Mouse (Mus musculus) 3T3-L1 (cell line): ENCODE results near the gene Svbp.

Experiments used
- DNase-seq: peaks from one replicate; pipeline ENCODE4 v3.0.0-alpha.2; 2015; ENCODE audit warnings: low read depth, low spot score

Svbp gene

GRCm38 (mm10) chr4:119190618-119191017 lies 4.5 kb upstream of the Svbp start:
- DNase-seq: no peak

GRCm38 (mm10) chr4:119191273-119191672 lies 3.8 kb upstream of the Svbp start:
- DNase-seq: no peak

GRCm38 (mm10) chr4:119192757-119193156 lies 2.3 kb upstream of the Svbp start:
- no peak for DNase-seq

GRCm38 (mm10) chr4:119195582-119196320 lies 645 bp downstream of the Svbp start:
- peak; percentile 20 for DNase-seq

- no peak for DNase-seq
These were observed 3.0 kb downstream of the Svbp start for GRCm38 (mm10) chr4:119198105-119198504.

GRCm38 (mm10) chr4:119204672-119205071 lies 9.6 kb downstream of the Svbp start:
- DNase-seq: peak; percentile 67

- DNase-seq: peak; percentile 27
These were observed 21.6 kb downstream of the Svbp start for GRCm38 (mm10) chr4:119216667-119217066.

- DNase-seq: no peak
These were observed 23.1 kb downstream of the Svbp start, which contains the start of gene Tmem269 for GRCm38 (mm10) chr4:119218169-119218568. TSS of gene Tmem269 (minus strand) at chr4:119218217.

GRCm38 (mm10) chr4:119223696-119224095 lies 28.6 kb downstream of the Svbp start:
- DNase-seq: peak; percentile 76

GRCm38 (mm10) chr4:119224534-119224933 lies 29.4 kb downstream of the Svbp start:
- DNase-seq: no peak

GRCm38 (mm10) chr4:119225719-119226118 lies 30.6 kb downstream of the Svbp start:
- no peak for DNase-seq

- DNase-seq: no peak
These were observed 31.6 kb downstream of the Svbp start for GRCm38 (mm10) chr4:119226751-119227150.

GRCm38 (mm10) chr4:119232410-119233255 lies 37.5 kb downstream of the Svbp start, which contains the start of the genes AU022252 and P3h1:
TSS of gene AU022252 (minus strand) at chr4:119232712.
TSS of gene P3h1 (plus strand) at chr4:119232915.
- DNase-seq: peak; percentile 99

GRCm38 (mm10) chr4:119233256-119233901 lies 38.3 kb downstream of the Svbp start:
- DNase-seq: peak; percentile 86

- peak; percentile 26 for DNase-seq
These were observed 39.2 kb downstream of the Svbp start for GRCm38 (mm10) chr4:119234348-119234747.

GRCm38 (mm10) chr4:119238661-119239060 lies 43.6 kb downstream of the Svbp start:
- no peak for DNase-seq

- peak; percentile 88 for DNase-seq
These were observed 44.1 kb downstream of the Svbp start for GRCm38 (mm10) chr4:119239181-119239682.

- DNase-seq: no peak
These were observed 46.6 kb downstream of the Svbp start for GRCm38 (mm10) chr4:119241664-119242063.

- DNase-seq: no peak
These were observed 47.5 kb downstream of the Svbp start for GRCm38 (mm10) chr4:119242571-119242970.

GRCm38 (mm10) chr4:119244468-119245240 lies 49.5 kb downstream of the Svbp start:
- no peak for DNase-seq

GRCm38 (mm10) chr4:119245556-119245955 lies 50.5 kb downstream of the Svbp start:
- DNase-seq: peak; percentile 63
